Mouse (Mus musculus) embryo, embryonic 10 days (tissue): ENCODE measurements around the gene Narf.

Source experiments
- DNase-seq: peaks from one replicate; pipeline ENCODE4 v3.0.0-alpha.2; 2015; ENCODE audit warnings: low spot score

Gene Narf

DNA sequence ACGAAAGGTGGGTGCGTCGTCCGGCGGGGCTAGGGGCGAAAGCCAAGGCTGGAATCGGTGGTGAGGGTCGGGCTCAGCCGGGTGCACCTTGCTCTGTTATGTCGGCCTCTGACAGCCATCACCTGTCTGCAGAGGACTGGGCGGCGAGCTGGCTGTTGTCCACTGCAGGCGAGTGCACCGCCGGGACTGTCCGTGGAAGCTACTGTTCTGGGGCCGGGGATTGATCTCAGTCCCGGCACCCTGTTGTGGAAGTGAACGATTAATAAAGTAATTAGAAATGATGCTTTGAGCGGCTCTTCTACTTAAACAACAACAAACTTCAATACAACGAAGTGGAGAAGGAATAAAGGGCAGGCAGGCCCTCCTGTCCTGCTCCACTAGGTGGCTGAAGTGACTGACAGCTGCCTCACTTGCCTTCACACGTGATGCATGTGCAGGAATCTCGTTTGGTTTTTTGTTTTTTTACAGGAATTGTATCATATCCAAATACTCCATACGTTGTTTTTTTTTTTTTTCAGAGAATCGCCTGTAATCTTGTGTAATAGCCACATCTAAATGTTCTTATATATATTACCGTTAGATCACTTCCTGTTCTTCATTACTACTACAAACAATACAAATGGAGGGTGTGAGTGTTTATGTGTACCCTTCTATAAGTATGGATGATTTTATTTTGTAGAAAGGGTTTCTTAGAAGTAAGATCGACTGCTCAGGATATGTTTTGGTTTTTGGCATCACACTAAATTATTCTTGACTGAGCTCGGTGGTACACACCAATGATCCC lies 484 bp downstream of the Narf start:
- DNase-seq: peak; percentile 66

GRCm38 (mm10) chr11:121239669-121240068 lies 2.6 kb downstream of the Narf start:
- no peak for DNase-seq

DNA sequence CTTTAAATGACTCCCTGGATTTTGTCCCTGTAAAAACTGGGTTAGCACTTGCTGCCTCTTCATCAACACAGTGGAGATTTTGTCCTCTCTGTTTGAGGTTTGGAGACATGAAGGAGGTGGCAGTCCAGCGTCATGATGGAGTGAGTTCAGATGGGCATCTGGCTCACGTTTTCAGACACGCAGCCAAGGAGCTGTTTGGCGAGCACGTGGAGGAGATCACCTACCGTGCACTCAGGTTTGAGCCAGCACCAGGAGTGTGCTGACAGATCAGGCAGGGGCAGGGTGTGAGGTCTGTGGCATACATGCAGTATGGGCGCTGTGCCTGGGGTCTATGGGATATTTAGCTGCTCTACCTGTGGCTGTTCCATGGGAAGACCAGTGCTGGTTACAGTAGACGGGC lies 13.1 kb downstream of the Narf start:
- DNase-seq: no peak

- DNase-seq: peak; percentile 95
Observed at GRCm38 (mm10) chr11:121259160-121260100, 22.4 kb downstream of the Narf start, which contains the start of gene Foxk2. TSS of gene Foxk2 (plus strand) at chr11:121259990.

- peak; percentile 28 for DNase-seq
Observed at GRCm38 (mm10) chr11:121260211-121260906, 23.3 kb downstream of the Narf start.

- no peak for DNase-seq
Observed at GRCm38 (mm10) chr11:121261074-121261473, 24.0 kb downstream of the Narf start.

- no peak for DNase-seq
Observed at GRCm38 (mm10) chr11:121277516-121277915, 40.5 kb downstream of the Narf start.

DNA sequence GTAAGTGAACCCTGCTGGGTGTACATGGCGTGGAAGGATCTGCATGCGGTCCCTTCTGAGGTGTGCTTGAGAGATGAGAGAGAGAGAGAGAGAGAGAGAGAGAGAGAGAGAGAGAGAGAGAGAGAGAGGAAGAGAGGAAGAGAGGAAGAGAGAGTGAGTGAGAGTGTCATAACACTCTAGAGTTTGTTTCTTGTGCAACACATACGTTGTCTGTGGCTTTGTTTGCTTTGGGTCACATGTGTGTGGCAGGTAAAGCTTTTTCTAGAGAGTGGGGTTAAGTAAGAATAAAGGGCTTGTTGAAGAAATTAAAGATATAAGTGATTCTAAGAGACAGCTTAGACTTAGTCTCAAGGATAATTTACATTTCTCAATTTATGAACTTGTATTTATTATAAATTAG lies 41.0 kb downstream of the Narf start:
- no peak for DNase-seq

- no peak for DNase-seq
Observed at GRCm38 (mm10) chr11:121282911-121283310, 45.9 kb downstream of the Narf start.

GRCm38 (mm10) chr11:121289859-121290258 lies 52.8 kb downstream of the Narf start:
- DNase-seq: no peak

DNA sequence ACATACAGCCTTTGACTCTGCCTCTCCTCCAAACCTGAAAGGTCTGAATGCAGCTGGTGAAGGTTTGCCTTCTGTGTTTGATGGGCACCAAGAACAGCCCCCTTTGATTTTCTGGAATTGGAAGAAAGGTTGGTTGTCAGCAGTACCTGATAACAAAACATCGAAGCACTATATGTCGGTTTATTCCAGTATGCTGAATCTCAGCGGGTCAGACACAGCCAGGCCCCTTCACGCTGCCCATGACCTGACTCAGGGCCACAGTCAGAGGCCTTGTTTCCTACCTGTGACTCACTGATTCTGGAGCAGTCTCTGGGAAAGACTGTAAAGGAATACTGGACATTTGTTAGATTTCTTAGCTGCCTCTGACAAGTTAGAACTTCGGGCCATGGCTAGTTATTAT lies 57.7 kb downstream of the Narf start:
- no peak for DNase-seq

GRCm38 (mm10) chr11:121298493-121298892 lies 61.4 kb downstream of the Narf start:
- no peak for DNase-seq

GRCm38 (mm10) chr11:121300265-121300664 lies 63.2 kb downstream of the Narf start:
- no peak for DNase-seq

DNA sequence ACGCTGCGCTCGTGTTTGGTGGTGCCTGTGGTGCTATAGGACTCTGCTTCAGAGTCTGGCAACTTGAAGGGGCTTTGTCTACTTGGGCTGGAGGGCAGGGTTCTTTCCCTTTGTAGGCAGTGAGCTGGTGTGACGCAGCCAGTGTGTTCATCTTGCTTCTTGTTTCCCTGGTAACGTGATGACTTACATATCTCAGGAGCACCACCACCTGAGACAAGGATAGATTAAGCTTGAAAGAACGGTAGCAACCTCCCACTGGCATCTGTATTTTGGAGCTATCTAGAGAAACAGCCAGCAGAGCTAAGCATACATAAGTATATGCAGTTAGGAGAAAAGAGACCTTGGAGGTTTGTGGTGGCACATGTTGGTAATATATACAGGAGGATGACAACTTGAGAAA lies 68.3 kb downstream of the Narf start:
- no peak for DNase-seq
